Mouse (Mus musculus): ENCODE data around the gene Arhgef12.

Arhgef12 gene

GRCm38 (mm10) chr9:43108081-43108480 is 1.0 kb upstream of the Arhgef12 start:
- no peak for DNase-seq

GRCm38 (mm10) chr9:43107555-43107954 is 516 bp upstream of the Arhgef12 start:
- no peak for DNase-seq

- DNase-seq: no peak
Observed at GRCm38 (mm10) chr9:43106426-43107186, 433 bp downstream of the Arhgef12 start.

- DNase-seq: peak; percentile 88
Observed at GRCm38 (mm10) chr9:43105664-43106361, 1.2 kb downstream of the Arhgef12 start.

- peak; percentile 57 for DNase-seq
Observed at GRCm38 (mm10) chr9:43104873-43105663, 2.0 kb downstream of the Arhgef12 start.

- DNase-seq: no peak
Observed at GRCm38 (mm10) chr9:43104526-43104872, 2.5 kb downstream of the Arhgef12 start.

GRCm38 (mm10) chr9:43103675-43104299 is 3.3 kb downstream of the Arhgef12 start:
- no peak for DNase-seq

GRCm38 (mm10) chr9:43102931-43103330 is 4.1 kb downstream of the Arhgef12 start:
- DNase-seq: no peak

GRCm38 (mm10) chr9:43101936-43102595 is 5.0 kb downstream of the Arhgef12 start:
- DNase-seq: no peak

- no peak for DNase-seq
Observed at GRCm38 (mm10) chr9:43098922-43099321, 8.1 kb downstream of the Arhgef12 start.

GRCm38 (mm10) chr9:43097801-43098557 is 9.1 kb downstream of the Arhgef12 start:
- no peak for DNase-seq

- DNase-seq: no peak
Observed at GRCm38 (mm10) chr9:43096337-43096736, 10.7 kb downstream of the Arhgef12 start.

GRCm38 (mm10) chr9:43094828-43095227 is 12.2 kb downstream of the Arhgef12 start:
- no peak for DNase-seq

GRCm38 (mm10) chr9:43093803-43094202 is 13.2 kb downstream of the Arhgef12 start:
- peak; percentile 47 for DNase-seq

GRCm38 (mm10) chr9:43085686-43086285 is 21.3 kb downstream of the Arhgef12 start:
- no peak for DNase-seq

GRCm38 (mm10) chr9:43084496-43085362 is 22.3 kb downstream of the Arhgef12 start:
- no peak for DNase-seq

- DNase-seq: no peak
Observed at GRCm38 (mm10) chr9:43083441-43084055, 23.5 kb downstream of the Arhgef12 start.

- no peak for DNase-seq
Observed at GRCm38 (mm10) chr9:43078711-43079110, 28.3 kb downstream of the Arhgef12 start.

GRCm38 (mm10) chr9:43076163-43076562 is 30.9 kb downstream of the Arhgef12 start:
- no peak for DNase-seq

GRCm38 (mm10) chr9:43074611-43075010 is 32.4 kb downstream of the Arhgef12 start:
- DNase-seq: no peak
